Mouse (Mus musculus) ES-Bruce4 (cell line): ENCODE data around the gene Marveld3.

Experiments
- CTCF ChIP-seq: IDR thresholded peaks from one replicate; pipeline ENCODE4 v1.8.1; 2011; ENCODE audit warnings: low read depth, low read length
- EP300 ChIP-seq: IDR thresholded peaks from 2 replicates; pipeline ENCODE4 v1.6.1; 2011; ENCODE audit warnings: low read depth, low read length; ENCODE audit not compliant: insufficient read depth

GRCm38 (mm10) chr8:109954486-109954948, 7.5 kb downstream of the Marveld3 start:
- TF ChIP-seq CTCF (no peak), EP300 (no peak)
